Mouse (Mus musculus) limb, embryonic 13.5 days (tissue): ENCODE results near the gene Cerk. TPM values are rescaled to one million over a fixed set of nuclear protein-coding genes. Genes with fewer than 3 reads are reported as not detected.
"Not testable (repeated sequence)": the region's sequence is repeated elsewhere in the genome, so short reads cannot be mapped to it uniquely, and the experiment has no call there.

Experiments used
- ATAC-seq: fragments of 200-750 bp; cut with Nextera tagmentation; 2 replicates; pipeline ENCODE4 v1.8.0; 2017; ENCODE audit warnings: low read depth, moderate number of reproducible peaks, moderate TSS enrichment; ENCODE audit not compliant: low FRiP score
- H3K27ac ChIP-seq: fragments of 300-500 bp; sonication (generic); 2 replicates; pipeline ENCODE4 v1.5.1; 2015; ENCODE audit warnings: inconsistent platforms, mild to moderate bottlenecking, moderate library complexity
- H3K27me3 ChIP-seq: fragments of 300-500 bp; sonication (generic); 2 replicates; pipeline ENCODE4 v1.6.1; 2015; ENCODE audit warnings: mild to moderate bottlenecking, inconsistent platforms
- H3K36me3 ChIP-seq: fragments of 300-500 bp; sonication (generic); 2 replicates; pipeline ENCODE4 v1.6.1; 2015; ENCODE audit warnings: inconsistent platforms, mild to moderate bottlenecking, moderate library complexity
- H3K4me1 ChIP-seq: fragments of 300-500 bp; sonication (generic); 2 replicates; pipeline ENCODE4 v1.6.1; 2015; ENCODE audit warnings: inconsistent platforms
- H3K4me2 ChIP-seq: fragments of 300-500 bp; sonication (generic); replicated peaks from 2 replicates; pipeline ENCODE4 v1.6.1; 2015; ENCODE audit warnings: inconsistent platforms, mild to moderate bottlenecking, moderate library complexity
- H3K4me3 ChIP-seq: fragments of 300-500 bp; sonication (generic); 2 replicates; pipeline ENCODE4 v1.5.1; 2015; ENCODE audit warnings: moderate library complexity, mild to moderate bottlenecking, inconsistent platforms
- H3K9ac ChIP-seq: fragments of 300-500 bp; sonication (generic); 2 replicates; pipeline ENCODE4 v1.6.1; 2015; ENCODE audit warnings: mild to moderate bottlenecking, inconsistent platforms
- H3K9me3 ChIP-seq: fragments of 300-500 bp; sonication (generic); 2 replicates; pipeline ENCODE4 v1.6.1; 2016; ENCODE audit warnings: inconsistent platforms
- WGBS: fragments of 180-500 bp; shearing (Covaris S2); methylation state at CpG from one replicate; pipeline ENCODE4 v1.1.7; 2015; 5-methylcytosine and 5-hydroxymethylcytosine counted together
- polyA plus RNA-seq: library from polyadenylated mRNA; unstranded; fragments of >200 nt; fragmentation: Nextera tagmentation; extraction: Ambion mirVana; gene quantifications from 2 replicates; pipeline ENCODE4 v1.2.1, GENCODE M21; 2015

Cerk gene
- polyA plus RNA-seq, 1 experiment from 2014 or later, result 18.6 TPM

DNA sequence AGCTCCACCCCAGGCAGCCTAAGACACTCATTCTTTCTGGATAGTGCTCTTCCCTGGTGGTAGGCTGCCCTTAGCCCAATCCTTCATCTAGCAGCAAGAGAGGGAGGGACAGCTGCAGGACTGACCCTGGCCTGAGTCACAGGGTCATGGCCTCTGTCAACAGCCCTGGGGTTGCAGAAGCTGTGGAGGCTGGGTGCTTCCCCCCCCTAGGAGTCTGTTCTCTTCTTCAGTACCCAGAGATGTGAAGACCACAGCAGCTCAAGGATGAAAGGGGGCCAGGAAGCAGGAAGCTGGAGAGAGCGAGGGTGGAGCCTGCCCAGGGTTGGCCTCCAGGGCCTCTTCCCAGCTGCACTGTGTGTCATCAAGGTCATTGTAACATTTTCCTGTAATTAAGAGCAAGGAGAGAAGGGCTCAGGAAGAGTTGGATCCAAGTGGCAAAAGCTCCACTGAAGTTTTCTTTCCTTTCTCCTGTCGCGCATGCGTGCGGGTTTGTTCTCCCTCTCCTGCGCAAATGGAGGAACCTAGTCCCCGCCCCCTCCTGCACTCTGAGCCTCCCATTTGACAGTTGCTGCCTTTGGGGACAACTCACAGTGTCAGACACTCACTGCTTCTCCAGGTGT, 18.1 kb upstream of the Cerk start:
- no peak for ATAC-seq
- WGBS, result 42% methylated on average over 7 of the region's 7 CpGs
- H3K27me3 ChIP-seq, result no peaks in the 10 kb centered on the region
- no peak overlapping the region for H3K27ac ChIP-seq
- no peak overlapping the region for H3K9ac ChIP-seq
- H3K9me3 ChIP-seq, result no peaks in the 10 kb centered on the region
- H3K4me1 ChIP-seq, result peaks cover 6% of the 10 kb centered on the region; the same call in 1 of the 2 replicates
- H3K36me3 ChIP-seq, result no peaks in the 10 kb centered on the region
- H3K4me3 ChIP-seq, result peak overlapping the region; percentile 18; the same call in 1 of the 2 replicates
- H3K4me2 ChIP-seq, result peak overlapping the region; percentile 38

- Histone ChIP-seq H3K4me1 (peaks cover 6% of the 10 kb centered on the region; the same call in 1 of the 2 replicates), H3K27me3 (no peaks in the 10 kb centered on the region), H3K4me3 (no peak overlapping the region), H3K36me3 (no peaks in the 10 kb centered on the region), H3K9ac (no peak overlapping the region), H3K9me3 (no peaks in the 10 kb centered on the region), H3K4me2 (no peak overlapping the region), H3K27ac (no peak overlapping the region)
- no peak for ATAC-seq
- WGBS, result 75% methylated on average over 7 of the region's 7 CpGs
These were observed 17.4 kb upstream of the Cerk start for GRCm38 (mm10) chr15:86203292-86203793.

DNA sequence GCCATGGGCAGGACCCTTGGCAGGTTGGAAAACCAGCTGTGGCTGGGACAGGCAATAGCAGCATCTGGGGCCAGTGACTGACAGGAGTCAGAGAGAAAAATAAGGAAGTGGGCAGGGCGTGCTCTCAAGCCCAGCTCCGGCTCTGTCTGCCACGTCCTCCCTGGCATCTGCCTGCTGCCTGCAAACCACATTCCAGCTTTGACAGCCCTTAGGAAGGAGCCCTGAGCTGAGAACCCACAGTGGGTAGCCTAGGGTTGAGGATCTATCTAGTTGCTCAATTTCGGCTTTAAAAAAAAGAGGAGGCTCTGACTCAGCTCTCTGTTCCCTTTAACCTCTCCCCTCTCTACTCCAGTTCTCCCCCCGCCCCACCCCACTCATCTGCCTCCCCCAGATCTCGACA, 16.7 kb upstream of the Cerk start:
- Histone ChIP-seq H3K4me3 (no peak overlapping the region), H3K9me3 (no peaks in the 10 kb centered on the region), H3K27ac (no peak overlapping the region), H3K36me3 (no peaks in the 10 kb centered on the region), H3K4me1 (peaks cover 6% of the 10 kb centered on the region; the same call in 1 of the 2 replicates), H3K9ac (no peak overlapping the region), H3K4me2 (no peak overlapping the region), H3K27me3 (no peaks in the 10 kb centered on the region)
- 40% methylated on average over 6 of the region's 6 CpGs for WGBS
- ATAC-seq, result no peak

DNA sequence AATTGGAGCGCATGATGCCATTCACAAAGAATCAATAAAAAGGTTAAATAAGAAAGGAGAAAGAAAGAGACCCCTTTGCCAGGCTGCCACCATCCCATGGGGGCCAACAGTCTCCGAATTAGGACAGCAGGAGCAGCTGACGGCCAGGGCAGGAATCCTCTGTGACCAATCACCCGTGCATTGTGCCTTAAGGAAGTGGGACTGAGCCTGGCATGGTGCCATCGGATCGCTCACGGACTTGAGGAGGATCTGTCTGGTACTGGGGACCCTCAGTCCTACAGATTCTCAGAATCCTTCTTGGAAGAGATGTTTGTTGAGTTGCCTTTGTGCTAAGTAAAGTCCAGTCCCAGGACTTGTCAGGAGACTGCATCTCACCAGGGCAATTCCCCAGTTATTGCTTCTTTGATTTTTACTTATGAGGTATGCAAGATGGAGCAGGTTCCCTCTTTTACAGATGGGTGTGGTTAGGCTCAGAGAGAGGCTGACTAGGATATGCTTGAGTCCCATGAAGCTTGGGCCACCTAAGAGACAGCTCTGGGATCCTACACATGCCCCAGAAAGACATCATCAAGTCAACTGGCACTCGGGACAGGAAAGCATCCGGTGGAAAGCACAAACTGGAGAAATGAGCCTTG, 15.9 kb upstream of the Cerk start:
- H3K36me3 ChIP-seq, result no peaks in the 10 kb centered on the region
- H3K4me3 ChIP-seq, result no peak overlapping the region
- H3K27ac ChIP-seq, result no peak overlapping the region
- no peak for ATAC-seq
- peaks cover 6% of the 10 kb centered on the region; the same call in 1 of the 2 replicates for H3K4me1 ChIP-seq
- H3K9me3 ChIP-seq, result no peaks in the 10 kb centered on the region
- no peaks in the 10 kb centered on the region for H3K27me3 ChIP-seq
- WGBS, result 80% methylated on average over 9 of the region's 9 CpGs
- H3K9ac ChIP-seq, result no peak overlapping the region
- H3K4me2 ChIP-seq, result no peak overlapping the region

GRCm38 (mm10) chr15:86201095-86201494, 15.2 kb upstream of the Cerk start:
- Histone ChIP-seq H3K27me3 (no peaks in the 10 kb centered on the region), H3K9me3 (no peaks in the 10 kb centered on the region), H3K4me3 (no peak overlapping the region), H3K36me3 (no peaks in the 10 kb centered on the region), H3K9ac (no peak overlapping the region), H3K4me1 (peaks cover 6% of the 10 kb centered on the region; the same call in 1 of the 2 replicates), H3K4me2 (no peak overlapping the region), H3K27ac (no peak overlapping the region)
- ATAC-seq, result no peak
- 61% methylated on average over 4 of the region's 4 CpGs for WGBS

GRCm38 (mm10) chr15:86200169-86200568, 14.2 kb upstream of the Cerk start:
- H3K36me3 ChIP-seq, result no peaks in the 10 kb centered on the region
- H3K4me3 ChIP-seq, result no peak overlapping the region
- H3K9ac ChIP-seq, result no peak overlapping the region
- no peak overlapping the region for H3K4me2 ChIP-seq
- H3K9me3 ChIP-seq, result no peaks in the 10 kb centered on the region
- peaks cover 6% of the 10 kb centered on the region; the same call in 1 of the 2 replicates for H3K4me1 ChIP-seq
- no peak overlapping the region for H3K27ac ChIP-seq
- H3K27me3 ChIP-seq, result no peaks in the 10 kb centered on the region
- 56% methylated on average over 4 of the region's 4 CpGs for WGBS
- no peak for ATAC-seq

DNA sequence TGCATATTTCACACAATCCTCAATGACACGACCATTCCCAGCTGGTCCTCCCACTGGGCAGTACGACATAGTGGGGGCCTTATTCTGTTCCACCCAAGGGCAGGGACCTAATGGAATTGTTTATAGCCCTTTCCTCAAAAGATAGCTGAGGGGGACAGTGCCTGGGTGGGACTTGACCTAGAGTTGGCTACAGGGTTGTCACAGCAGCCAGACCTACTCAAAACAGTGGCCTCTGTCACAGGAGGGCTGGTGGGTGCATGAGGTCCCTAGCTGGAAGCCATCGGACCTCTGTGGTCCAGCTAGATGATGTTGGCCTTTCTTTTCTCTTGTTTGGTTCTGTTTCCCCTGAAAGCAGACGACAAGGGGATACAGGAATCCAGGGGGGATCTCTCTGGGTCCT, 13.5 kb upstream of the Cerk start:
- no peak overlapping the region for H3K9ac ChIP-seq
- no peaks in the 10 kb centered on the region for H3K9me3 ChIP-seq
- H3K4me3 ChIP-seq, result no peak overlapping the region
- no peaks in the 10 kb centered on the region for H3K27me3 ChIP-seq
- no peak overlapping the region for H3K4me2 ChIP-seq
- 65% methylated on average over 4 of the region's 4 CpGs for WGBS
- no peak for ATAC-seq
- H3K36me3 ChIP-seq, result no peaks in the 10 kb centered on the region
- no peak overlapping the region for H3K27ac ChIP-seq
- H3K4me1 ChIP-seq, result peaks cover 6% of the 10 kb centered on the region; the same call in 1 of the 2 replicates

- no peak overlapping the region for H3K4me3 ChIP-seq
- peaks cover 6% of the 10 kb centered on the region; the same call in 1 of the 2 replicates for H3K4me1 ChIP-seq
- H3K9me3 ChIP-seq, result no peaks in the 10 kb centered on the region
- no peaks in the 10 kb centered on the region for H3K36me3 ChIP-seq
- no peak overlapping the region for H3K27ac ChIP-seq
- ATAC-seq, result no peak
- H3K27me3 ChIP-seq, result no peaks in the 10 kb centered on the region
- H3K9ac ChIP-seq, result no peak overlapping the region
- 76% methylated on average over 5 of the region's 5 CpGs for WGBS
- no peak overlapping the region for H3K4me2 ChIP-seq
These were observed 13.1 kb upstream of the Cerk start for GRCm38 (mm10) chr15:86199052-86199451.

DNA sequence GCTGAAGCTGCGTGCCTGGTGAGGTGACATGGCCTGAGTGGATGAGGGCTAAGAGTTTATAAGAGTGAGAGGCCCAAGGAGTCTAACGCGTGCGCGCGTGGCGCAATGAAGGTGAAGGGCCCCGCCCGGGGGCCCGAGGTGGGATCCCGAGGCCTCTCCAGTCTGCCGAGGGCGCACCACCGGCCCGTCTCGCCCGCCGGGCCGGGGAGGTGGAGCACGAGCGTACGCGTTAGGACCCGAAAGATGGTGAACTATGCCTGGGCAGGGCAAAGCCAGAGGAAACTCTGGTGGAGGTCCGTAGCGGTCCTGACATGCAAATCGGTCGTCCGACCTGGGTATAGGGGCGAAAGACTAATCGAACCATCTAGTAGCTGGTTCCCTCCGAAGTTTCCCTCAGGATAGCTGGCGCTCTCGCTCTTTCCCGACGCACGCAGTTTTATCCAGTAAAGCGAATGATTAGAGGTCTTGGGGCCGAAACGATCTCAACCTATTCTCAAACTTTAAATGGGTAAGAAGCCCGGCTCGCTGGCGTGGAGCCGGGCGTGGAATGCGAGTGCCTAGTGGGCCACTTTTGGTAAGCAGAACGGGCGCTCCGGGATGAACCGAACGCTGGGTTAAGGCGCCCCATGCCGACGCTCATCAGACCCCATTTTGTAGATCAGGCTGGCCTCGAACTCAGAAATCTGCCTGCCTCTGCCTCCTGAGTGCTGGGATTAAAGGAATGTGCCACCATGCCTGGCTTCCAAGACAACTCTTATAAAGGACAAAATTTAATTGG, 8.9 kb upstream of the Cerk start:
- H3K9ac ChIP-seq, H3K9me3 ChIP-seq, H3K36me3 ChIP-seq, H3K4me2 ChIP-seq, H3K4me3 ChIP-seq, H3K27me3 ChIP-seq, H3K27ac ChIP-seq, H3K4me1 ChIP-seq: not testable (repeated sequence)
- ATAC-seq, result peak; percentile 81
- WGBS, result 72% methylated on average over 55 of the region's 55 CpGs

- no peaks in the 10 kb centered on the region for H3K9me3 ChIP-seq
- no peak overlapping the region for H3K4me2 ChIP-seq
- H3K9ac ChIP-seq, result no peak overlapping the region
- no peak for ATAC-seq
- H3K27ac ChIP-seq, result no peak overlapping the region
- H3K4me3 ChIP-seq, result no peak overlapping the region
- H3K4me1 ChIP-seq, result peaks cover 9% of the 10 kb centered on the region; the same call in 1 of the 2 replicates
- H3K36me3 ChIP-seq, result no peaks in the 10 kb centered on the region
- no peaks in the 10 kb centered on the region for H3K27me3 ChIP-seq
- WGBS, result 70% methylated on average over 3 of the region's 3 CpGs
These were observed 6.0 kb upstream of the Cerk start for GRCm38 (mm10) chr15:86191933-86192332.

GRCm38 (mm10) chr15:86191505-86191904, 5.6 kb upstream of the Cerk start:
- ATAC-seq, result no peak
- no peaks in the 10 kb centered on the region for H3K9me3 ChIP-seq
- 40% methylated on average over 1 of the region's 1 CpGs for WGBS

GRCm38 (mm10) chr15:86190387-86190786, 4.4 kb upstream of the Cerk start:
- H3K9me3 ChIP-seq, result no peaks in the 10 kb centered on the region
- no peaks in the 10 kb centered on the region for H3K27me3 ChIP-seq
- H3K4me1 ChIP-seq, result peaks cover 18% of the 10 kb centered on the region
- ATAC-seq, result no peak
- no peak overlapping the region for H3K4me3 ChIP-seq
- H3K9ac ChIP-seq, result no peak overlapping the region
- no peaks in the 10 kb centered on the region for H3K36me3 ChIP-seq
- no peak overlapping the region for H3K27ac ChIP-seq
- WGBS, result 85% methylated on average over 3 of the region's 3 CpGs
- no peak overlapping the region for H3K4me2 ChIP-seq

More at GRCm38 (mm10) chr15:86191505-86191904, 5.6 kb upstream of the Cerk start:
- H3K9ac ChIP-seq, result no peak overlapping the region
- H3K27ac ChIP-seq, result no peak overlapping the region
- H3K4me3 ChIP-seq, result no peak overlapping the region
- no peaks in the 10 kb centered on the region for H3K36me3 ChIP-seq
- H3K27me3 ChIP-seq, result no peaks in the 10 kb centered on the region
- H3K4me2 ChIP-seq, result no peak overlapping the region
- H3K4me1 ChIP-seq, result peaks cover 12% of the 10 kb centered on the region
